Mouse (Mus musculus): ENCODE results near the gene Slc4a2.
A peak's percentile ranks its signal among the peaks of the same experiment; 100 is the strongest.
"Not testable (repeated sequence)": the region's sequence is repeated elsewhere in the genome, so short reads cannot be mapped to it uniquely, and the experiment has no call there.

Slc4a2 gene

DNA sequence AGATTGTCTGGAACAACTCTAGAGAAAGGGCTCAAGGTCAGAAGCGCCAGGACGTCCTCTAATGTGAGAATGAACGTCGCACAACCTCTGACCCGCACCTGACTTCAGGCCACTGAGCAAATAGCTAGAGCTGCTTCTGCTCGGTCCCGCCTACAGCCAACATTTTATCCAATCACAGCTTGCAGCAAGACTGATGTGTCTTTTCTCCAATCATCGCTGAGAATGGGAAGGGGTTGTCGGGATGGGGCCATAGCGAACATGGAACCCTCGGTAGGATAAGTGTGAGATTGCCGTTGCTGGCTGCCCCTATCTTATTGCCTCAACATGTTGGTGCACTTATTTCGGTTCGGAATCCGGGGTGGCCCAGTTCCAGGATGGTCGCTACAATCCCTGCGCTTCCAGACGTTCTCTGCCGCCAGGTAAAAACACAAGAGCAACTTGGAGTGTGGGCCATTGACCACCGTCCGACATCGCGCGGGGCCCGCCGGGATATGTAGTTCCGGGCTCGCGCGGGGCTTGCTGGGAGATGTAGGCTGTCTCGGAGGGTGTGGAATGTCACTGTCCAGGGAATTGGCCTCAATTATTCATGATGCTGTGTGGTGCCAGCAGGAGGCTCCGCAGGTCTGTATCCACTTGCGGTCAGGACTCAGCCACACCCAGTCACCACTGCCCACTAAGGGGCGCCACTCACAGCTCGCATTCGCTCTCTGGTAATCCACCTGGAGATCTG lies 29.3 kb upstream of the Slc4a2 start:
- peak; percentile 95 for DNase-seq (ENCODE audit: low read depth, low spot score)

DNA sequence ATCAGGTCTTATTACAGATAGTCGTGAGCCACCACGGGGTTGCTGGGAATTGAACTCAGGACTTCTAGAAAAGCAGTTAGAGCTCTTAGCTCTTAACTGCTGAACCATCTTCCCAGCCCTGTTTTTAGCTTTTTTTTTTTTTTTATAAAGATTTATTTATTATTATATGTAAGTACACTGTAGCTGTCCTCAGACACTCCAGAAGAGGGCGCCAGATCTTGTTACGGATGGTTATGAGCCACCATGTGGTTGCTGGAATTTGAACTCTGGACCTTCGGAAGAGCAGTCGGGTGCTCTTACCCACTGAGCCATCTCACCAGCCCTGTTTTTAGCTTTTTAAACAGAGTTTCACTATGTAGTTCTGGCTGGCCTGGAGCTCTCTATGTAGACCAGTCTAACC lies 27.4 kb upstream of the Slc4a2 start:
- not testable (repeated sequence) for DNase-seq (ENCODE audit: low read depth, low spot score)

DNA sequence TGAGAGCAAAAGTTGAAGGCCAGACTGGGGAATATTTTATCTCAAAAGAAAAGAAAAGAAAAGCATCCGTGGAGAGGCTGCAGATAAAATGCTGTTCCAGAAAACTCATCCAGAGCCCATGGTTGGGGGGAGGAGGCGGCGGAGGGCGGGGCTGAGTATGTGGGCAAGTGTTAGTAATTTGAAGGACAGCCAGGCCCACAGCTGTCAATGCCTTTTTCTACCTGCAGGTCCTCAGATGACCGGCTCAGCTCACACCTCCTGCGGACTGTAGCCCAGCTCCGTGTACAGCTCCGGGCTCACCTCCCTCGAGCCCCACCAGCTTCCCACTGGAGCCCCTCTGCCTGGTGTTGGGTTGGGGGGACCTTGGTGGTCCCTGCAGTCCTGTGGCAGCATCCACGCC lies 24.0 kb upstream of the Slc4a2 start:
- no peak for DNase-seq (ENCODE audit: low read depth, low spot score)

DNA sequence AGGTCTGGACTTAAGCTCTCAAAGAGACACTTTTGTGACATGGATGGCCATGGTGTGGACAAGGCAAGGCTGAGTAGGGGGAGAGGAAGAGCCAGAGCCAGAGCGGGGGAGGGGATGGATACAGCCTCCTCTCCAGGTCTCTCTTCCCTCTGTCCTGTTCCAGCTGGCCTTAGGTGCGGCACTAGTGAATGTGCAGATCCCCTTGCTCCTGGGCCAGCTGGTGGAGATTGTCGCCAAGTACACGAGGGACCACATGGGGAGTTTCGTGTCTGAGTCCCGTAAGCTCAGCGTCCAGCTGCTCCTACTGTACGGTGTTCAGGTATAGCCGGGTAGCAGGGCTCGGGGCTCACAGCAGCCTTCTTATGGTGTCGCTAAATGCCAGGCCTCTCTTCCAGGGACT lies 23.3 kb upstream of the Slc4a2 start:
- no peak for DNase-seq (ENCODE audit: low read depth, low spot score)

DNA sequence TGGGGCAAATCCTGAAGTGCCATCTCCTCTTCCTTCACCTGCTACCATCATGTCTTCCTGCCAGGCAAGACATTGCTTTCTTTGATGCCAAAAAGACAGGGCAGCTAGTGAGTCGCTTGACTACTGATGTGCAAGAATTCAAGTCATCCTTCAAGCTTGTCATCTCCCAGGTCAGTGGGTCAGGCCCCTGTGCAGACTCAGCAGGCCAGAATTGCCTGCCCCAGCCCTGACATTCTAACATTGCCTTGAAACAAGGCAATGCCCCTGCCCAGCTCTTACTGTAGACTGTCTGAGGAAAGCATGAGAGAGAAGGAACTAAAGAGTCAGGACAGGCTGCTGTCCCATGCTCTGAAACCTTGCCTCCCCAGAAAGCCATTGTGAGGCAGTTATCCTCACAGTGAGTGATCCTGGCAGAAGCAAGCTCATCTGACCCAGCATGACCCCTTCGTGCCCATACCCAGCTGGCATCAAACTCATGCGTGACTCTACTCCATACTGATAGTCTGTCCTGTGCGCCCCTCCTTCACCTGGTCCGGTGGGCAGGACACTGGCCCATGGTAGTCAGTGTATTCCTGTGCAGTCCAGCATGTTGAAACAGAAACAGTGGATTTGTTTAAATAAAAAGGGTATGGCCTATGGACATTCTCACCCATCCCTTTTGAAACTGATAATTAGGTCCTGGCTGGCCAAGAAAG lies 22.6 kb upstream of the Slc4a2 start:
- DNase-seq (ENCODE audit: low read depth, low spot score) = no peak

DNA sequence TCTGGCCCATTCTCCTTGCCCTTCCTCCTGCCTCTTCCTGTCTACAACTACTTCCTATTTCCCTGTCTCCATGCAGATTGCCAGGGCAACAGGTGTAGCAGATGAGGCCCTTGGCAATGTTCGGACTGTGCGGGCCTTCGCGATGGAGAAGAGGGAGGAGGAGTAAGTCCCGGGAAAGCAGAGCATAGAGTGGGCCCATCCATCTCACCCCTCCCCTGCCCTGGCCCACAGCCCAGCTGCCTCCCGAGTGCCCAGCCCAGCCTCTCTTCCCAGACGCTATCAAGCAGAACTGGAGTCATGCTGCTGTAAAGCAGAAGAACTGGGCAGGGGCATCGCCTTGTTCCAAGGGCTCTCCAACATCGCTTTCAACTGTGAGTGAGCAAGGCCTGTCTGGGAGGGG lies 21.7 kb upstream of the Slc4a2 start:
- DNase-seq (ENCODE audit: low read depth, low spot score) = no peak

DNA sequence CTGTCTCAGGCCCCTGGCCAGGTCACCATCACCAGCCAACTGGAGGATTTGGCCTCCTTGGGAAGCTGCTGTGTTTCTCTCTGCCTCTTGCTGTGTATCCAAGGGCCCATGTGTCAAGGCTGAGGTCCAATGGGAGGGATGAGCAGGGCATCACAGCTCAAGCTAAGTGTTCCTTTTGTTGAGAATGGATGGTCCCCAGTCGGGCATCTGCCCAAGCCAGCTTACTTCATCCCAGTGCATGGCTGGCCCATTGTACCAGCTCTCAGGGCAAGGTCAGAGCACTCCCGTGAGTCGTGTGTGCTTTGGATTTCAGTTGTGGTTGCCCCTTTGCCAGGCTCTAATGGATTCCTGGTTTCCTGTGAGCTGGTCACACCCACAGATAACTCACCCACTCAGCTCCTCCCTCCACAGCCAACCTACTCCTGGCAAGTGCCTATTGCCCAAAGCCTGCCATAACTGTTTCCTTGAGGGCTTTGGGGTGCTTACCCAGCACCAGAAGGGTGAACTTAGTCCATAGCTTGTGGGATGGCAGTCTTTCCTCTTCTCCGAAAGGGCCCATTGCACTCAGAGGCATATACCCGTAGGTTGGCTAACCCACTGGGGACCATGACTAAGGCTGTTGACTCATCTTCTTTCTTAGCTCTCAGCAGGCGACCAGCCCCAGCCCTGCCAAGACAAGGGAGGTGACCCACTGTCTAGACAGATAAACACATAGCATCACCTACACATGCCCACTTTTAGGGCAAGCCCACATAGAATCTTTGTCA lies 18.9 kb upstream of the Slc4a2 start:
- no peak for DNase-seq (ENCODE audit: low read depth, low spot score)

DNA sequence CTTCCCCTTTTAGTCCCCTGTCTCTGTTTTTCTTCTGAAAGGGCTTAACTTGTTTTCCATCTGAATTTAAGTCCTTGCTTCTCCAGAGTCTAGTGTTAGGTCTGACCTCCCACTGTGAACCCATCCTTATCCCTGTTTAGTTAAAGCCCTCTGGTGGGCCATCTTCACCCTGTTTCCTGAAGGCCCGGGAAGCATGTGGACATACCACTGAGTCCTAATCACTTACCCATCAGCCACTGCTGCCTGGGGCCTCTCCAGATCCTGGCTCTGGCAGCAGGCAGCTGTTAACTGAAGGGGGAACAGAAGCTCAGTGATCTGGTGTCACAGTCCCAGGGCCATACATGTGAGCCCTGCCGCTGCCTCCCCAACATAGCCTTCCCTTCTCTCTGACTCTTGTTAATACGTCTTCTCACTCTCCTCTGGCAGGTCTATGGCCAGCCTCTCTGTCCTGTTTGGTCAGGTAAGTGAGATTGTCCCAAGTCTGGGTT lies 18.2 kb upstream of the Slc4a2 start:
- DNase-seq (ENCODE audit: low read depth, low spot score) = no peak

DNA sequence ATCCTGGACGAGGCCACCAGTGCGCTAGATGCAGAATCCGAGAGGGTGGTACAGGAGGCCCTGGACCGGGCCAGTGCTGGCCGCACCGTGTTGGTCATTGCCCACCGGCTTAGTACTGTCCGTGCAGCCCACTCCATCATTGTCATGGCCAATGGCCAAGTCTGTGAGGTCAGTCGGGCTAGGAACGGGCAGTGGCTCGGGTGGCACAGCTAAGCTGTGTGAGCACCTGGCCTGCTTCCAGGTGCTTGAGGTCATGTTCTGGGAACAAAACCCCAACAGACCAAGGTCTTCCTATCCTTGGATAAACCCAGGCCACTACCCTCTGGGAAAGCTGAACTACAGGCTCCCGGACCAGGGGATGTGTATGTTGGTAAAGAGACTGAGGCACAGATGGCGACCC lies 15.0 kb upstream of the Slc4a2 start:
- no peak for DNase-seq (ENCODE audit: low read depth, low spot score)

DNA sequence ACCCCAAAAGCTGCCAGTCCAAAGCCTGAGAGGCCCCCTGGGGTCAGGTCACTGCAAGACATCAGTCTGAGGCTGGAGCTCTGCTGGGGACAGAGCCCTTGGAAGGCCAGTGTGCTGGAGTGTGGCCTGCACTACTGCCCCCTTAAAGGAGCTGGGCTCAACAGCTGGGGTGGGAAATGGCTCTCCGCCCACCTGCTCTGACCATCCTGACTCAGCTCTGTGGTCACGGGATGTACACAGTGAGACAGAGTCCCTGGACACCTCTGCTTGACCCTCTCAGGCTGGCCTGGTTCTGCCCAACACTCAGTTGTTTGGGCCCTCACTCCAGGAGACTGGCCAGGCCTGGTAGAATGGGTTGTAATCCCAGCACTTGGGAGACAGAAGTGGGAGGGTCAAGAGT lies 14.2 kb upstream of the Slc4a2 start:
- DNase-seq (ENCODE audit: low read depth, low spot score) = no peak

DNA sequence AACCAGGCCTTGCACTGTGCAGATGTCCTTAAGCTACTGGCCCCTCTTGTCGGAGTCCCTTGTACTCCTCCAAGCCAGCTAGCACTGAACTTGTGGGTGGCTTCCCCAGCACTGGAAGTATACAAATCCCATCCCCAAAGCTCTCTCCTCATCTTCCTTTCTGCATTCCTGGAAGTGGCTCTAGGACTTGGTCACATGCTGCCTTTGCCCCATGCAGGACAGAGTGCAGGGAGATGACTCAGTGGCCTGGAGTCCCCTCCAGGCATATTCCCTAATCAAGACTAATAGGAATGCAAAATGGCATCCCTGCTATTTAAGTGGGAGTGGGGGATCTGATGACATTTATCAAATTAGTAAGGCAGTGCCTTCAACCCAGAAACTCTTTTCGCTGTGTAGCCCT lies 11.6 kb upstream of the Slc4a2 start:
- no peak for DNase-seq (ENCODE audit: low read depth, low spot score)

DNA sequence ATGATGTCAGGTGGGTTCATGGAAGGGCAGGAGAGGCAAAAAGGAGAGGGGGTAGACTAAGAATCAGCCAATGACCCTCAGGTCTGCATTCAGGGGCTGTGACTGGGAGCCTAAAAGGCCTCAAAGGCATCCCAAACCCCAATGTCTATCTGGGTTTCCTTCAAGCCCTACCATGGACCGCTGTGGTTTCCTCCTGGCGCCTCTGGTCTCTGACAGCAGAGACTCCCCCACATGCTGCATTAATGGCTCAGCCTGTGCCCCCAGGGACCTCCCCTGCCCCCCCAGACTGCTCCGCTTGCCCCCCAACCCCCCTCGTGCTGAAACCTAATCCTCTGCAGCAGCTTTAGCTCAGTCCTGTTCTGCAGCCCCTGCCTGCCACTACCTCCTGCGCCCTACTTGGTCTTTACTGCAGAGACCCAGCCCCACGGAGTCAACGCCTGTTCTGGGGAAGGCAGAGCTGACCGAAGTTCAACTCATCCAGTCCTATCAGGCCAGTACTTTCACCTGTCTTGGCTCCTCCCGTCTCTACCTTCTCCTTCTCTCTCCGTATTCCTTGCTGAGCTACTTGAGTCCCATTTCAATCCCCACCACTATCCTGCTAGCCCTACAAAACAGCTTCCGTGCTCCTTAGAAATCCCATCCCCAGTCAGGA lies 10.5 kb upstream of the Slc4a2 start, which contains the start of gene Asic3:
Gene Asic3 (plus strand): TSS at position 351 of the 652 bp plus-strand sequence.
- no peak for DNase-seq (ENCODE audit: low read depth, low spot score)

DNA sequence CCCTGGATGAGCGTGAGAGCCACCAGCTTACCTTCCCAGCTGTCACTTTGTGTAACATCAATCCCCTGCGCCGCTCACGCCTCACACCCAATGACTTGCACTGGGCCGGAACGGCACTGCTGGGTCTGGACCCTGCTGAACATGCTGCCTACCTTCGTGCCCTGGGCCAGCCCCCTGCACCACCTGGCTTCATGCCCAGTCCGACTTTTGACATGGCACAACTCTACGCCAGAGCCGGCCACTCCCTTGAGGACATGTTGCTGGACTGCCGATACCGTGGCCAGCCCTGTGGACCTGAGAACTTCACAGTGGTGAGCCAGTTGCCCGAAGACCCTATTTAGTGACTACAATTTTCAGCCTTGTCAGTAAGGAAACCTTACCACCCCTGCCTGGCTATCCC lies 9.7 kb upstream of the Slc4a2 start:
- DNase-seq (ENCODE audit: low read depth, low spot score) = no peak

DNA sequence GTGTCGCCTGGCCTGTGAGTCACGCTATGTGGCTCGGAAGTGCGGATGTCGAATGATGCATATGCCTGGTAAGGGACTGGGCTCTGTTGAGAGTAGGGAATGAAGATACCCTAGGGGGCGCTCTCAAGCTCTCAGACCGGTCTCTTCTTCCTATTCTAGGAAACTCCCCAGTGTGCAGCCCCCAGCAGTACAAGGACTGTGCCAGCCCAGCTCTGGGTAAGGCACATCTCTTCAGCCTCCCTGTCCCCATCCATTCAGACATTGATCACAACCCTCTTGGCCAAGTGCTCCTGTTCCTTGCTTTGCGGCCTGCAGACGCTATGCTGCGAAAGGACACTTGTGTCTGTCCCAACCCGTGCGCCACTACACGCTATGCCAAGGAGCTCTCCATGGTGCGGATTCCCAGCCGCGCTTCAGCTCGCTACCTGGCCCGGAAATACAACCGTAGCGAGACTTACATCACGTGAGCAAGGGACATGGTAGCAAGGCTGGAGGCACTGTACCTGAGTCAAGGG lies 7.4 kb upstream of the Slc4a2 start:
- DNase-seq (ENCODE audit: low read depth, low spot score) = peak; percentile 85

DNA sequence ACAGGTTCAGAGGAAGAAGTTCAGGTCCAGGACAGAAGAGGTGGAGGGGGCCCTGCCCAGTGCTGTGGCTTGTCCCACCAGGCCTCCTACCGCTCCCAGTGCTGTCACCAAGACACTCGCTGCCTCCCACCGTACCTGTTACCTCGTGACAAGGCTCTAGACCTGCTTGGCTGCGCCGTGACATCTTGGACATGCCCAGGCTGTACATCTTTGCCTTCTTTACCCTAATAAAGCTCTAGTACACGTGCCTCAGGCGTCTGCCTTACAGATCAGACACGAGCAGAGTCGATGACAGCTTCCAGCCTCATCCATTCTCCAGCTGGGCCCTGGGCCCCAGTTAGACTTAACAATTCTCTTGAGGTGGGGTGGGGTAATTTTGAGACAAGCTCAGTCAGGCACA lies 6.0 kb upstream of the Slc4a2 start:
- DNase-seq (ENCODE audit: low read depth, low spot score) = no peak

DNA sequence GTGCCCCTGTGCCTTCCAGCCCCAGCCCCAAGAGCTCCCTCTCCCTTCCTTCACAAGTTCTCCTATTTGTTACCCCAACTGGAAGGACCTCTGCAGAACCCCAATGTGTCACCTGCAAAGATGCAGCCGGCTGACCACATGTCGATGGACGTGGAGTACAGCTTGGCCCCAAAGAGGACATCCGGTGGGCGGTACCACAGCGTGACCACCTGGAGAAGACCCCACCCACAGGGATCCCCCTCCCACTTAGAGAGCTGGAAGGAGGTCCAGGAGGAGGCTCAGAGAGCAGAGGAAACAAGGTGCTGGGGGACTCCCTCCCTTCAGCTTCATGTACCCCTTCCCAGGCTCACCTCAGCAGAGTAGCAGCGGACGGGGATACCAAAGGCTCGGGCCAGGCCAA lies 3.3 kb upstream of the Slc4a2 start:
- no peak for DNase-seq (ENCODE audit: low read depth, low spot score)

DNA sequence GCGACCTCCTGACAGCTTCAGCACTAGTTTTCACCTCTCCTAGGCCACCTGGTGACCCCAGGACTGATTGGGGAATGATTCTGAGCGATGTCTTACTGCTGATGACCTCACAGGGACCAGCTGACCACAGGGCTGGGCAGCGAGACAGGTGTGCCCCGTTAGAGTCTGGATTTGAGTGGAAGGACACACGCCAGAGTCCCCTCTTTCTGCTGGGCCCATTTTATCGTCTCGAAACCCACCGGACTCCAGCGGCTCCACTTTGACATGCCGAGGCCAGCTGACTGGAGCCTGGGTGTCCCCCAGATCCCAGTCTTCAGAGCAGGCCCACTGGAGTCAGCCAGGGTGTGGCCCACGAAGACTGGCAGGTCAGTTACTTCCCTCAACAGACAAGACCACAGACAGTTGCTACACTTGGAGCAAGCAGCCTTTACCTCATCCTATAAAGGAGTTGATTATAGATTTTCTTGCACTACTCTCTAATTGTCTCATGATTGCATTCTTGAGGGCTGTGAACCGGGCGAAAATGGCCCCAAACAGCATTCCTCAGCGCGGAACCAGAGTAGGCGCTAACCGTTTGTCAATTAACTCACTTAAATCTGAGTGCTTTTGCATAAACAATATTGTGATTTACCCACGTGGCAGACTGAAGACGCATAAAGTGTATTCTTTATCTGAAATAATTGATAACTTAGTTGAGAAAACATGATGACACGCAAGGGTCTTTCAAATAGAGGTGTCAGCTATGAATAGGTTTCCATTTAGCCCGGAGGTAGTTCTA lies 556 bp downstream of the Slc4a2 start:
- peak; percentile 46 for DNase-seq (ENCODE audit: low read depth, low spot score)

DNA sequence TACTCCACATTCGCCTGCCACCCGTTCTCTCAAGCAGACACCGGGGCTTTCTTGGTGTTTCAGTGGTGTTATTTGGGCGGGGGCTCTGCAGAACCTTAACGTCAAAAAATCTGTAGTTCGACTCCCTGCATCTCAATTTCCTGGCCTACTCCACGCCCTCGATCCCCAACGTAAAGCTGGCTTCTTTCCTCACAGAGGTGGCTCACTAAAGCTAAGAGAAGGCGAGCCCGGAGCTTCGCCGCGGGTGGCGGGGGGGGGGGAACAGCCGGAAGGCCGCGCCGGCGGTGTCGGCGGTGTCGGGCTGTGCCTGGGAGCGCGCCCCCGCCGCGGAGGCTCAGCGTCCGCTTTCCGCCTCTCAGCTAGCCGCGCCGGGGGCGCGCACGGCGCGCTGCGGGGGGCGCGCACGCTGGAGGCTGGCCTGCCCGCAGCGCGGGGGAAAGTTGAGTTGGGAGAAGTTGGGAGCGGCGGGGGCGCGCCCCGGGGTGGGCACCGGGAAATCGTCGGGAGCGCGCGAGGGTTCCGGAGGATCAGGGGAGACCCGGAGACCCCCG lies 1.3 kb downstream of the Slc4a2 start:
- peak; percentile 95 for DNase-seq (ENCODE audit: low read depth, low spot score)

DNA sequence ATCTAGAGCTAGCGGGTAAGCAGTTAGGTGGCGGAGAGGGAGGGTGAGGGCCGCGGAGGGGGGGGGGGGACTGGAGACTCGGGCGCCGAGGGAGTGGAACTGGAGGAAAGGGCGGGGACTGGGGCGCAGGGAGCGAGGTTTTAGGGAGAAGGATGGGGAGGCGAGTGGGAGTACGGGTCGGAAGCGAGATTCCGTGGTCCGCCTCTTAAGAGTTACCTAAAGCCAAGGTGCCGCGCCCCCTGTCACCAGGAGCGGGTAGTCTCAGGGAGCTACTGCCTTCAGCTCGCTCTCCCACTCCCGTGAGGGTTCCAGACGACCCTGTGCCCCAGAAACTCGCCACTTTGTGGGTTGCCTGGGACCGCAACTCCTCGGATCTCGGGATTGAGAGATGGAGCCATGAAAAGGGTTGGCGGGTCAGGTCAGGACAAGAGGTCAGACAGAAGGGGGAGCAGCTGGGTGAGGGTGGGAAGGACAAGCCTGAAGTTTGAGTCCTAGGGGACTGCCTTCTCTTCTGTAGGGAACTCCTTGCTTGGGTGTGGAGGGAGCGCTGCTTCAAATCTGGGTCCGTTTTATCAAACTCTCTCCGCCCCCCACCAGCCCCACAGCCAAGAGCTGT lies 1.9 kb downstream of the Slc4a2 start:
- peak; percentile 81 for DNase-seq (ENCODE audit: low read depth, low spot score)

DNA sequence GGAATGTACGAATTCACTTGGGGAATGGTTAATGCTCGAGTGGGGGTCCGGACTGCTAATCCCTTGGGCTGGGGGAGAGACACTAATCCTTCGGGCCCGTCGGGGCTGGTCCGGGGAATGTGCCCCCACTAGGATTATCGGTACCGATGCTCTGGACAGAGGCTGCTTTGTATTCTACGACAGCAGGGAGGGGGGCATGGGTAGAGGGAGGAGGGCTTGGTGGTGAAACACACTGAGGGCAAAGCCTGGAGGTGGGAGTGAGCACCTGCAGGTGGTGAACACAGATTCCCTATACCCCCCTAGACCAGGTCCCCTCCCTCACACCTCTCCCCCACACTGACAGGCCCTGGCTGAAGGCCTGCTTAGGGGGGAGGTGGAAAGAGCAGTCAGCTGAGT lies 2.4 kb downstream of the Slc4a2 start:
- DNase-seq (ENCODE audit: low read depth, low spot score) = peak; percentile 21

All from CD4-positive, CD25-positive, alpha-beta regulatory T cell, adult 2 months (primary cell).